Mouse (Mus musculus): ENCODE measurements at regions not wholly inside any gene's neighbourhood (a gene's known extent, or its start where the extent isn't known, plus 50 kb on each side); places are given as distances from the start of the nearest gene placed in this dataset.
A peak's percentile ranks its signal among the peaks of the same experiment; 100 is the strongest.

- DNase-seq (ENCODE audit: low spot score in 2 of 2): no peak
These were observed 225.4 kb upstream of the Galnt5 start for GRCm38 (mm10) chr2:57772315-57772714.

- DNase-seq (ENCODE audit: low spot score in 2 of 2): no peak
These were observed 221.5 kb upstream of the Galnt5 start for GRCm38 (mm10) chr2:57776154-57776553.

- DNase-seq (ENCODE audit: low spot score in 2 of 2): peak in 1 of 2 experiments; percentile 1
These were observed 216.8 kb upstream of the Galnt5 start for GRCm38 (mm10) chr2:57780836-57781235.

- DNase-seq (ENCODE audit: low spot score in 2 of 2): no peak
These were observed 204.0 kb upstream of the Galnt5 start for GRCm38 (mm10) chr2:57793519-57794296.

- DNase-seq (ENCODE audit: low spot score in 2 of 2): no peak
These were observed 198.4 kb upstream of the Galnt5 start for GRCm38 (mm10) chr2:57799279-57799678.

- DNase-seq (ENCODE audit: low spot score in 2 of 2): no peak
These were observed 189.8 kb upstream of the Galnt5 start for GRCm38 (mm10) chr2:57807911-57808310.

GRCm38 (mm10) chr2:57812996-57813395 is 184.7 kb upstream of the Galnt5 start:
- DNase-seq (ENCODE audit: low spot score in 2 of 2): no peak

- DNase-seq (ENCODE audit: low spot score in 2 of 2): no peak
These were observed 177.3 kb upstream of the Galnt5 start for GRCm38 (mm10) chr2:57820343-57820742.

GRCm38 (mm10) chr2:57820923-57821322 is 176.8 kb upstream of the Galnt5 start:
- DNase-seq (ENCODE audit: low spot score in 2 of 2): no peak

- DNase-seq (ENCODE audit: low spot score in 2 of 2): no peak
These were observed 169.4 kb upstream of the Galnt5 start for GRCm38 (mm10) chr2:57828284-57828683.

- peak; percentile 40 to 71 for DNase-seq (ENCODE audit: low spot score in 2 of 2)
These were observed 164.9 kb upstream of the Galnt5 start for GRCm38 (mm10) chr2:57832565-57833355.

GRCm38 (mm10) chr2:57845135-57845534 is 152.5 kb upstream of the Galnt5 start:
- no peak for DNase-seq (ENCODE audit: low spot score in 2 of 2)

- DNase-seq (ENCODE audit: low spot score in 2 of 2): no peak
These were observed 150.0 kb upstream of the Galnt5 start for GRCm38 (mm10) chr2:57847707-57848106.

- no peak for DNase-seq (ENCODE audit: low spot score in 2 of 2)
These were observed 148.2 kb upstream of the Galnt5 start for GRCm38 (mm10) chr2:57849338-57850057.

- DNase-seq (ENCODE audit: low spot score in 2 of 2): no peak
These were observed 147.7 kb upstream of the Galnt5 start for GRCm38 (mm10) chr2:57850058-57850400.

GRCm38 (mm10) chr2:57856524-57857107 is 141.1 kb upstream of the Galnt5 start:
- peak in 1 of 2 experiments; percentile 10 for DNase-seq (ENCODE audit: low spot score in 2 of 2)

GRCm38 (mm10) chr2:57865289-57865688 is 132.4 kb upstream of the Galnt5 start:
- DNase-seq (ENCODE audit: low spot score in 2 of 2): peak in 1 of 2 experiments; percentile 6

- peak in 1 of 2 experiments; percentile 24 for DNase-seq (ENCODE audit: low spot score in 2 of 2)
These were observed 129.6 kb upstream of the Galnt5 start for GRCm38 (mm10) chr2:57868046-57868445.

GRCm38 (mm10) chr2:57900168-57900567 is 97.5 kb upstream of the Galnt5 start:
- DNase-seq (ENCODE audit: low spot score in 2 of 2): no peak

- peak; percentile 68 to 81 for DNase-seq (ENCODE audit: low spot score in 2 of 2)
These were observed 97.0 kb upstream of the Galnt5 start for GRCm38 (mm10) chr2:57900580-57901247.

GRCm38 (mm10) chr2:57905184-57905583 is 92.5 kb upstream of the Galnt5 start:
- DNase-seq (ENCODE audit: low spot score in 2 of 2): peak in 1 of 2 experiments; percentile 33

Data from frontal cortex, postnatal 36 days (tissue).